Mouse (Mus musculus) lung, postnatal 14 days (tissue): ENCODE data around the gene Vps4b.

Experiments
- DNase-seq: peaks from one replicate; pipeline ENCODE4 v3.0.0; 2021

Gene Vps4b

DNA sequence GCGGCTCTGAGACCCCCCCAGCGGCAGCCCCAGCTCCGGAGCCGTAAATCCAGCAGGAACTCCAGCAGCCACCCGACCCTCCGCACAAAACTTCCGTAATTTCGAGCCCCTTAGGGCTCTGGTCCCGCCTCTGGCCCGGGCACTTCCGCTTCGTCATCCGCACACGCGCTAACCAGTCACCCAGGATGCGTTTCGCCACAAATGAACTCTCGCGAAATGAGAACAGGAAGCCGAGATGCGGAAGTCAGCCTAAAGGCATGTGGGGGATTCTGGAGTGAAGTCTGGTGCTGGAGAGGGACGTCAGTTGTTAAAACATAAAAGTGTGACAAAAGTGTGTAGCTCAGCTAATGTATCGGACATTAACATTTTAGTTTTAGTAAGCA lies at the start of gene Vps4b:
Gene Vps4b (minus strand): TSS at position 187 of the 383 bp plus-strand sequence.
- peak; percentile 93 for DNase-seq

DNA sequence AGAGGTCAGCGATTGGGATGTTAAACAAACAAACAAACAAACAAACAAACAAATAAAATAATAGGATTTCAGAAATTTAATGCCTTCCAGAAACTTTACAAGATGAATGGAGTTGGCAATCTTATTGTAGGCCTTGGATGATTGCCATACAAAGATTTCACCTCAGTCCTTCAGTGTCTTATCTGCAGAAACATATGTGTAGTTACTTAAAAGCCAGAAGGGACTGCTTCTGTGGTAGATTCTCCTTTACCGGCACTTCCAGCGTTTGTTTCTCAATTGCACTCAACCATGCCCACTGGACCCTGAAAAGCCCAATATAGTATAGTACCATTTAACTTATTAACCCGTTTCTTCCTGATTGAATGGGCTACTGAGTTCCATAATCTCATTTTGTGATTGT lies 32.3 kb upstream of the Vps4b start:
- DNase-seq = no peak

DNA sequence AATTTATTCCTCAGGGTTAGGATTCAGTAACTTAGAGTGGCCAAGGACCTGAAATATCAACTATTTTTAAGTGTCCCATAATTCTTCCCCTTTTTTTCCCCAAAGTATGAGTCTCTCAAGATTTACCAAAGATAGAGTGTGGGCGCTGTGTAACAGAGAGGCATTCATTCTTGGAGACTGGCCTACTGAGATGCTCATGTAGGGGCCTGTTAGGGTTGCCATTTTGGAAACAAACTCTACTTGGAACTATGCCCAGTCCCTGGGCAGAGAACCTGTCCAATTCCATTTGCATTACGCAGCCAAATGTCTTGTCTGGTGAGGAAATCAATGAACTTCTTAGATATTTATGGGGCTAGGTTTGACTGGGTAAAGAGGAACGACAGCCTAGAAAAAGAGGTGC lies 25.8 kb upstream of the Vps4b start:
- no peak for DNase-seq

- DNase-seq = no peak
These were observed 21.8 kb upstream of the Vps4b start for GRCm38 (mm10) chr1:106818323-106818722.

DNA sequence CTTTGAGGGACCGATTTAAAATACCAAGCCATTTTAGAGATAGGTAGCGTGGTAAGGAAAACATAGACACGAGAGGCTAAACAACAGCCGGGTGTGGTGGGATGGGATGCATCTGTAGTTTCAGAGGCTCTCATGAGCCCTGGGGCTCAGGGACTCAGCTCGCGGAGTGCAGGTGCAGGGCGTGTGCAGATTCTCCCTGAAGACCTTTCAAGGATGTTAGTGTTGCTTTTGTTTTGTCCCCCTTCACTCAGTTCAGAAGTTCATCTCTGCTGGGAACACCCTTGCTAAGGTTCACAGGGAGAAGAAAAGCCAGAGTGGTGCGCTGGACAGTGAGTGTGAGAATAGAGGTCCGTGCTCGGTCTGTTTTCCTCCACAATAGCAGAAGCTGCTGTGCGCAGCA lies 20.2 kb upstream of the Vps4b start:
- no peak for DNase-seq

DNA sequence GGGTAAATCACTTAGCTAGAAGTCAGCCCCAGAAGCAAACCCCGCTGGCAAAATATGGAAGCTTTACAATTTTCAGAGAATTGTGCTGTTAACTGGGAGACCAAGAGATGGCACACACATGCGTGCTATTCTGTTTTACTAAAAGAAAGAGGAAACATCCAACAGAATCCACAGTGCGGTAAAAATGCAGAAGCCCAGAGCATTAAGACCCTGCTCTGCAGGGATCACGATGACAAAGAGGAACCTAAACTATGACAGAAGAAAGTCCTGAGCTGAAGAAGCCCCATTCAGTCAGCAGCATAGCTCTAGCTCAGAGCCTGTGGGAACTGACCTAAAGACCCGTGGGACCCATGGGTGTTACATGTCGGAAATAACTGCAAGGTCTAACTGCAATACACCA lies 18.7 kb upstream of the Vps4b start:
- no peak for DNase-seq

DNA sequence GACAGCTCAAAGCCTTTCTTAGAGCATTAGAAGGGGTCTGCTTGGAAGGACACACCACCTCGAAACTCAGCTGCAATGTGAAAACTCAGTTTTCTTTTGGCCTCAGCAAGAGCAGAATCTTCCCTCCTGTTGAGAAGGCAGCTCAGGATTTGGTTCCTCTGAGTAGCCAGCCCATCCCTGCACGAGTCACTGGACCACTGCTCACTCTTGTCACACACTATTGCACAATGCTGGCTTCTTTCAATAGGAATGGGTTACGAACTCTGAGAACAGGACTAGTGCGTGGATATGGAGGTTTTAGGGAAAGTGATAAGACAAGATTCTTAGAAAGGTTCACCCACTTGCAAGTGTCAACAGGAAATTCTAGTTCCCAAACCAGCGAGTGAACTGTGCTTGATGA lies 18.3 kb upstream of the Vps4b start:
- no peak for DNase-seq

GRCm38 (mm10) chr1:106799931-106800330 lies 3.4 kb upstream of the Vps4b start:
- no peak for DNase-seq

DNA sequence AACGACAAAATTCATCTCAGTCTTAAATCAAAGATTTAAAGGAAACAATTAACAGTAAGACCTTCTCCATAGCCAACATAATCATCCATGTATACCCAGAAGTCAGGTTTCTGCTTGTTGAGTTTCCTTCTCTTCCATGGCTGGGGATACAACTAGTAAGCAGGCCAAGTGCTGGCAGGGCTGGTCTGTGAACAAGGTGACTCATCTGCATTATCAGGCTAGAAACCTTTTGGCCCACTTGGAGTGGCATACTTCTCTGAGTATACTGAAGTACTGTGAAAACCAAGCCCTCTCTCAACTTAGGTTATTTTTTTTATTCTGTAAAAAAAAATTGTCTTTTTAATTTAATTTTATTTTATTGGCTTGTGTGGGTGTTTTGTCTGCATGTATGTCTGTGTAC lies 2.9 kb upstream of the Vps4b start:
- DNase-seq = no peak

DNA sequence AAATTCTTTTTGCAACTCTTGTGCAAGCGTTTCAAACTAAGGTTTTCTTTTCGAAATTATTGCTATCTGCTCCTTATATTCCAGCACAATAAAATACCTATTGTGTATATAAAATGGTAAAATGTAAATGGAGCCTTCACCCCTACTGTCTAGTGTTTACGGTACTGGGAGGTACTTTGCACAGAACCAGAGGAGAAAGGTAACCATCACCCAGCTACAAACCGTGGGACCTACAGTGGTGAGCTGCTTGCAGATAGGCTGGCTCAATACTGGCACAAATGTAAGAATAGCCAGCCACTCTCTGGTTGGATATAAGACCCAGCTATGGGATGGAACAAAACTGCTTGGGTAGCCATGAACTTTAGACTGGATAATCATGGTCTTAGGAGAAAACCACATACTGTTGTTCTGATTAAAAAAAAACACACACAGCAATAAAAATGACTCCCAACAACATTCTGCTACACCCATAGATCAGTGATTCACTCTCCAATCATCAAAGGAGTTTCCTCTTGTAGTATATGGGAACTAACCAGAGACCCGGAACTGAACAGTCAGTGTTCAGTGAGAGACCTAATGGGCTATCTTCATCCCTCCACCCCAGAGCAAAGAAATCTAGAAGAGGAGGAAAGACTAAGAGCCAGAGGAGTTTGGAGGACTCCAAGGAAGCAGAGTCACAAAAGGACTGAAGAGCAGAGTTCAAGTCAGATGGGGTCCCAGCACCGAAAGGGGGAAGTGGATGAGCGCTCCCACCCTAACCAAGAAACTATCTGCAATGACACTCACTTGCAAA lies 655 bp upstream of the Vps4b start:
- DNase-seq = no peak

GRCm38 (mm10) chr1:106795634-106796541 lies 640 bp downstream of the Vps4b start:
- peak; percentile 59 for DNase-seq

DNA sequence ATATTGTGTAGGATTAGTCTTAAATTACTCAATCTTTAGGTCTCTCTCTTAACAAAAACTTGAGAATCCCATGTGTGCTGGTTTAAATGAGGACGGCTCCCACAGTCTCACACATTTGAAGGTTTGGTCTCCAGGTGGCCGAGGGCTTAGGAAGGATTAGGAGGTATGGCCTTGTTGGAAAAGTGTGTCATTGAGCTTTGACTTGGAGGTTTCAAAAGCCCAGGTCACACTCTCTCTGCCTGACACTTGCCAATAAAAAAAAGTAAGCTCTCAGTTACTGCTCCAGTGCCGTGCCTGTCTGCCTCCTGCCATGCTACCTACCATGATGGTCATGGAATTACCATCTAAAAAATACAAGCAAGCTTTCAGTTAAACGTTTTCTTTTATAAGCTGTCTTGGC lies 21.6 kb downstream of the Vps4b start:
- DNase-seq = no peak

- DNase-seq = no peak
These were observed 22.4 kb downstream of the Vps4b start for GRCm38 (mm10) chr1:106774092-106774491.

DNA sequence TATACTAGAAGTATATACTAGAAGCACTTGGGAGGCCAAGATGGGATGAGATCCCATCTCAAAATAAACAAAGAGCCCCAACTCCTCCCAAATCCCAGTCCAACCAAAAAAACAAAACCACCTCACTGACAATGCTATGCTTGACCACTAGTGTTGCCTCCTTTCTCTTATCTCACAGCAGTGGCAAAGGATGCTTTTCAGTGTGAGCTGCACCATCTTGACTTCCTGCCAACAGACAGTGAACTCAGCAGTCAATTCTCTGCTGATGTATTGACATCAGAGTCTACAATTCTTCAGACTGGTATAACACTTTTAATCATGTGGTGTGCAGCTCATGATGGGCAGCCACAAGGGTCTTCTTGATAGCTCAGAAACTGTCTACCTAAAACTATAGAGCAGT lies 27.8 kb downstream of the Vps4b start:
- no peak for DNase-seq

DNA sequence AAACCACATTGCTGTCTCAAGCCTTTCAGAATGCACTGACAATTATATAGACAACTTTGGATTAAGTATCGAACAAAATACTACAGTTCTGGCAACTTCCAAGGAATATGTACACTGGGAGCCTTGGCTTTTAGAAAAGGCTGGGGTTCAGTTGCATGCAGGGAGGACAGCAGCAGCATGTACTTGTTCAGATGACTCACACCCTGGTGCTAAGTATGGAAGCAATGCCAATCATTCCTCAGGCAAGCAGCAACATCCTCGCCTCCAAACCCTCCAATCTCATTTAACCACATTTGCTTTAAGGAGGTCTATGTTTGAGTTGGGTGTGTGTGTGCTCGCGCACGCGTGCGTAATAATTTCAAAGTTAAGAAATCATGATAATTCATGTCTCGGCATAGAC lies 30.8 kb downstream of the Vps4b start:
- no peak for DNase-seq

- DNase-seq = no peak
These were observed 31.7 kb downstream of the Vps4b start for GRCm38 (mm10) chr1:106764846-106765245.

- no peak for DNase-seq
These were observed 32.2 kb downstream of the Vps4b start for GRCm38 (mm10) chr1:106764281-106764680.

GRCm38 (mm10) chr1:106760750-106761149 lies 35.8 kb downstream of the Vps4b start:
- DNase-seq = no peak

- peak; percentile 96 for DNase-seq
These were observed 36.7 kb downstream of the Vps4b start, which contains the start of gene Kdsr for GRCm38 (mm10) chr1:106759572-106760435. TSS of gene Kdsr (minus strand) at chr1:106759727.

DNA sequence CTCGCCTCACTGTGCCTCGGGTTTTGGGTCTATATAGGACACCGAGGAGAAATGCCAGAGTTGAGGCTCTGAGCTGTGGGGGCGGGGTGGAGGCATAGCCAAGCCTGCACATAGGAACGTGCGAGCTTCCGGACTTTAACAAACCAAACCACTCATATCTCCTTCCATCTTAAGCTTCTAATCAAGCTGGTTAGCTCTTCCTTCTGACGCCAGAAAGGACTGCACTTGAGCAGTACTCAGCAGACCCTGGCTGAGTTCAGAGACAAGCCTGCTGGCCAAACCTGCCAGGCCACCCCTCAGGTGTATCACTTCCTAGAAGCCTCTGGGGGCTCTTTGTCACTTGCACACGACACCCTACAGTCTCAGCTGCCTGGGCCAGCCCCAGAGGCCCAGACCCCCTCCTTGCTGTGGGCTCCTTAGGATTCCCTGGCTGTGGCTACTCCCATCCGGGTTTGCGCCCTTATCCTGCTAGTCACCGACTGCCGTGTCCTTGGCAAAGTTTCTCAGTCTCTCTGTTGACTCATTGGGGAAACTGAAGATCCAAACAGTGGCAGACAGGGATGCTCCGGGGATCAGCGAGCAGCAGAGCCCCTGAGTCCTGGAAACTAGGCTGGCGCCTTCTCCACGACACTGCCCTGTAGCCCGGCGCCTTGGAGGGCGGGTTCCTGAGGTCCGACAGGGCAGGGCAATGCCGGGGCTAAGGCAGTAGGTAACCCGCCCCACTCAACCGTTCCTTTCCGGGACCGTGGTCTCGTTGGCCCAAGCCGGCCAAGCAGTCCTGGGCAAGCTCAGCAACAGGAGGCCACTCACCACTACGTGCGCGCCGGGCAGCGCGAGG lies 37.6 kb downstream of the Vps4b start:
- DNase-seq = peak; percentile 19

DNA sequence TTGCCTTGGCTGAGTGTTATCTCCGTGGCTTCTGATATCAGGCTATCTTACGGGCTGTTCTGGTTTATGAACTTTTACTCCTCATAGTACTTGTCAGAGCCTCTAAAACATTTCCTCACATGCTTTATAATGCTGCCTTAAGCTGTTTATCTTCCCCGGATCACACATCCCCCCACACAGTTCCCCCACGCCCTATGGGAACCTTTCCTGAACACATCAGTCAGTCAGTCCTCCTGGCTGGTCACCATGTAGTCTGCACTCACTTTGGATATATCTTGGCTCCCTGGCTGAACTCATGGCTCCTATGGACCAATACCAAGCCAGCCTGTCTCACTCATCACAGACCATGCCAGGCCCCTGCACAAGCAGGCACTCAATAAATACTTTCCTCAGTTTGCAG lies 39.9 kb downstream of the Vps4b start:
- peak; percentile 8 for DNase-seq

GRCm38 (mm10) chr1:106752013-106752412 lies 44.5 kb downstream of the Vps4b start:
- DNase-seq = peak; percentile 11
